Mouse (Mus musculus): ENCODE measurements around the gene Zdhhc14. TPM values are rescaled to one million over a fixed set of nuclear protein-coding genes. Genes with fewer than 3 reads are reported as not detected.

The Zdhhc14 gene
- polyA plus RNA-seq (2015; fragmentation: Nextera tagmentation; extraction: Ambion mirVana) = 7.3 and 8.3 TPM in 2 replicates

GRCm38 (mm10) chr17:5491801-5492745, at the start of gene Zdhhc14:
Gene Zdhhc14, plus strand, starts transcription at chr17:5492557.

Other genes with a start within 250 kb of the Zdhhc14 start
- gene Ldhal6b, start 73.8 kb upstream of the Zdhhc14 start, polyA plus RNA-seq (2015; fragmentation: Nextera tagmentation; extraction: Ambion mirVana) = not detected in 2 replicates
- 59.5 and 65.2 TPM in 2 replicates for gene Tmem242, start 52.3 kb upstream of the Zdhhc14 start, polyA plus RNA-seq (2015; fragmentation: Nextera tagmentation; extraction: Ambion mirVana)

All from spleen, postnatal 0 days (tissue).